Mouse (Mus musculus) spleen, adult 2 months (tissue): ENCODE data around the gene Car10.

Experiments used
- CTCF ChIP-seq: fragments of 200-500 bp; IDR thresholded peaks from 2 replicates; pipeline ENCODE4 v1.5.1; 2011; ENCODE audit warnings: mild to moderate bottlenecking, inconsistent platforms; ENCODE audit not compliant: insufficient read depth, insufficient read length, insufficient replicate concordance; ENCODE audit errors: extremely low read depth
- POLR2A ChIP-seq: fragments of 200-500 bp; IDR thresholded peaks from 2 replicates; pipeline ENCODE4 v1.6.1; 2011; ENCODE audit warnings: low read depth, low read length, inconsistent platforms

- no peak for TF ChIP-seq CTCF
- TF ChIP-seq POLR2A, result no peak
Observed at GRCm38 (mm10) chr11:93612071-93612470, 514.2 kb downstream of the Car10 start.
